Mouse (Mus musculus): ENCODE measurements around the gene Cdk2ap2. TPM values are rescaled to one million over a fixed set of nuclear protein-coding genes. Genes with fewer than 3 reads are reported as not detected.
"Not testable (repeated sequence)": the region's sequence is repeated elsewhere in the genome, so short reads cannot be mapped to it uniquely, and the experiment has no call there.

Gene Cdk2ap2
- polyA plus RNA-seq (2014; fragmentation: Nextera tagmentation; extraction: Ambion mirVana): 83.4 and 87.0 TPM in 2 replicates

DNA sequence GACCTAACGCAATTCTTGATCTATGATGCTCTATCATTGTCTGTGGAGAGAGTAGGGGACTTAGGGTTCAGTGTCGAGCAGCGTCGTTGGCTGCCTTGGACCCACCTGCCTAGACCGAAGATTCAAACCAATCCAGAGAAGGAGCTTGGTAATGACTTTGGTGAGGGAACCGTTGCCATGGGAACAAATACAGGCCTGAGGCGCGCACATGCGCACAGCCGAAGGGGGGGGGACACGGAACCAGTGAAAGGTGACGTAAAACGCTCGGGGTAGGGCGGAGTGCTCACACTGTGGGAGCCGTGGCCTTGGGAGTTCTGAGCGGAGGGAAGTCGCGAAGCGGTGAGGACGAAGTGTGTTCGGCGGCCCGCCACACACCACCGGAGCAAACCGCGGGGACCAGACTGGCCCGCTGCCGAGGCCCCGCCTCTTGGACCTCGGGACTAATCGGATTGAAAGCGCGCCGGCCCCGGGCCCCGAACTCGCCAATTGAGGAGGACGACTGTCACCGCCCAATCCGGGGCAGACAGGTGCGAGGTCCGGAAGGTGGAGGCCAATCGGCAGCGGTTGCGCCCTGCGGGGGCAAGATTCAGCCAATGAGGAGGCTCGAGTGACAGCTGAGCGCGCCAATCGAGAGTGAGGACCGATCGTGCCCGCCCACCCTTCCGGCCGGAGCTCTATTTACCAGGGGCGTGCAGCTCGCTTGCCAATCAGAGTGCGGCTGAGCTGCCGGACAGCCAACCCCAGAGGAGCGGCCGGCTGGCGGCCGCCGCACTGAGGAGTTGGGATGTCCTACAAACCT is at the start of gene Cdk2ap2:
Gene Cdk2ap2 (plus strand): TSS at position 541 of the 799 bp plus-strand sequence.
- Histone ChIP-seq H3K27ac (replicated peaks; ENCODE audit: low read depth, low read length) (peak within 1 kb of the TSS; percentile 92), H3K4me2 (ENCODE audit: low read length) (peak within 1 kb of the TSS; percentile 50), H3K9ac (replicated peaks; ENCODE audit: low read length) (peak within 1 kb of the TSS; percentile 60), H3K36me3 (ENCODE audit: control insufficient read depth, insufficient read depth, low read length) (no peaks in the 10 kb centered on the region), H3K4me1 (ENCODE audit: control insufficient read depth, insufficient read depth, low read length) (peaks cover 35% of the 10 kb centered on the region), H3K4me3 (replicated peaks; ENCODE audit: low read depth, low read length) (peak within 1 kb of the TSS; percentile 50), H3K27me3 (ENCODE audit: control insufficient read depth, insufficient read depth, low read length) (no peaks in the 10 kb centered on the region), H3K9me3 (ENCODE audit: control insufficient read depth, low read length) (no peaks in the 10 kb centered on the region)
- DNase-seq: peak; percentile 99
- ATAC-seq (ENCODE audit: low FRiP score, low TSS enrichment): peak; percentile 94
- WGBS: under 1% methylated on average over 65 of the region's 65 CpGs

GRCm38 (mm10) chr19:4047859-4048258 is 49.1 kb upstream of the Cdk2ap2 start:
- 15% methylated on average over 4 of the region's 4 CpGs for WGBS
- H3K4me2 ChIP-seq (ENCODE audit: low read length): no peak overlapping the region
- no peaks in the 10 kb centered on the region for H3K4me1 ChIP-seq (ENCODE audit: control insufficient read depth, insufficient read depth, low read length)
- no peaks in the 10 kb centered on the region for H3K9me3 ChIP-seq (ENCODE audit: control insufficient read depth, low read length)
- no peak for ATAC-seq (ENCODE audit: low FRiP score, low TSS enrichment)
- H3K9ac ChIP-seq (replicated peaks; ENCODE audit: low read length): no peak overlapping the region
- no peak overlapping the region for H3K27ac ChIP-seq (replicated peaks; ENCODE audit: low read depth, low read length)
- H3K4me3 ChIP-seq (replicated peaks; ENCODE audit: low read depth, low read length): no peak overlapping the region
- peak; percentile 89 for DNase-seq
- no peaks in the 10 kb centered on the region for H3K36me3 ChIP-seq (ENCODE audit: control insufficient read depth, insufficient read depth, low read length)
- H3K27me3 ChIP-seq (ENCODE audit: control insufficient read depth, insufficient read depth, low read length): no peaks in the 10 kb centered on the region

DNA sequence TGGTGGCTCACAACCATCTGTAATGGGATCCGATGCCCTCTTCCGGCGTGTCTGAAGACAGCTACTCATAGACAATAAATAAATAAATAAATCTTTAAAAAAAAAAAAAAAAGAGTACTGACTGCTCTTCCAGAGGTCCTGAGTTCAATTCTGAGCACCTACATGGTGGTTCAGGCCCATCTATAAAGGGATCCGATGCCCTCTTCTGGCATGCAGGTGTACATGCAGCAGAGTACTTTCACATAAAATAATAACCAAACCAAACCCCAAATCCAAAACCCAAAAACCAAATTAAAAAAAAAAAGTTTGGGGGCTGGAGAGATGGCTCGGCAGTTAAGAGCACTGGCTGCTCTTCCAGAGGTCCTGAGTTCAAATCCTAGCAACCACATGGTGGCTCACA is 47.9 kb upstream of the Cdk2ap2 start:
- H3K4me3 ChIP-seq (replicated peaks; ENCODE audit: low read depth, low read length); H3K27ac ChIP-seq (replicated peaks; ENCODE audit: low read depth, low read length); H3K4me2 ChIP-seq (ENCODE audit: low read length); DNase-seq; H3K4me1 ChIP-seq (ENCODE audit: control insufficient read depth, insufficient read depth, low read length); H3K36me3 ChIP-seq (ENCODE audit: control insufficient read depth, insufficient read depth, low read length); ATAC-seq (ENCODE audit: low FRiP score, low TSS enrichment); H3K27me3 ChIP-seq (ENCODE audit: control insufficient read depth, insufficient read depth, low read length); H3K9ac ChIP-seq (replicated peaks; ENCODE audit: low read length); H3K9me3 ChIP-seq (ENCODE audit: control insufficient read depth, low read length): not testable (repeated sequence)
- 82% methylated on average over 5 of the region's 5 CpGs for whole genome bisulfite sequencing

GRCm38 (mm10) chr19:4051016-4051415 is 46.0 kb upstream of the Cdk2ap2 start:
- H3K4me1 ChIP-seq (ENCODE audit: control insufficient read depth, insufficient read depth, low read length): no peaks in the 10 kb centered on the region
- DNase-seq: no peak
- H3K9ac ChIP-seq (replicated peaks; ENCODE audit: low read length): no peak overlapping the region
- H3K27ac ChIP-seq (replicated peaks; ENCODE audit: low read depth, low read length): no peak overlapping the region
- H3K27me3 ChIP-seq (ENCODE audit: control insufficient read depth, insufficient read depth, low read length): no peaks in the 10 kb centered on the region
- ATAC-seq (ENCODE audit: low FRiP score, low TSS enrichment): no peak
- no peaks in the 10 kb centered on the region for H3K36me3 ChIP-seq (ENCODE audit: control insufficient read depth, insufficient read depth, low read length)
- no peak overlapping the region for H3K4me3 ChIP-seq (replicated peaks; ENCODE audit: low read depth, low read length)
- WGBS: 94% methylated on average over 5 of the region's 5 CpGs
- no peak overlapping the region for H3K4me2 ChIP-seq (ENCODE audit: low read length)
- no peaks in the 10 kb centered on the region for H3K9me3 ChIP-seq (ENCODE audit: control insufficient read depth, low read length)

- no peak overlapping the region for H3K4me3 ChIP-seq (replicated peaks; ENCODE audit: low read depth, low read length)
- H3K27me3 ChIP-seq (ENCODE audit: control insufficient read depth, insufficient read depth, low read length): no peaks in the 10 kb centered on the region
- DNase-seq (peak; percentile 77), ATAC-seq (ENCODE audit: low FRiP score, low TSS enrichment) (no peak)
- no peak overlapping the region for H3K27ac ChIP-seq (replicated peaks; ENCODE audit: low read depth, low read length)
- no peak overlapping the region for H3K4me2 ChIP-seq (ENCODE audit: low read length)
- no peak overlapping the region for H3K9ac ChIP-seq (replicated peaks; ENCODE audit: low read length)
- H3K9me3 ChIP-seq (ENCODE audit: control insufficient read depth, low read length): no peaks in the 10 kb centered on the region
- 54% methylated on average over 10 of the region's 10 CpGs for WGBS
- no peaks in the 10 kb centered on the region for H3K4me1 ChIP-seq (ENCODE audit: control insufficient read depth, insufficient read depth, low read length)
- H3K36me3 ChIP-seq (ENCODE audit: control insufficient read depth, insufficient read depth, low read length): no peaks in the 10 kb centered on the region
Observed at GRCm38 (mm10) chr19:4051741-4052515, 45.1 kb upstream of the Cdk2ap2 start.

DNA sequence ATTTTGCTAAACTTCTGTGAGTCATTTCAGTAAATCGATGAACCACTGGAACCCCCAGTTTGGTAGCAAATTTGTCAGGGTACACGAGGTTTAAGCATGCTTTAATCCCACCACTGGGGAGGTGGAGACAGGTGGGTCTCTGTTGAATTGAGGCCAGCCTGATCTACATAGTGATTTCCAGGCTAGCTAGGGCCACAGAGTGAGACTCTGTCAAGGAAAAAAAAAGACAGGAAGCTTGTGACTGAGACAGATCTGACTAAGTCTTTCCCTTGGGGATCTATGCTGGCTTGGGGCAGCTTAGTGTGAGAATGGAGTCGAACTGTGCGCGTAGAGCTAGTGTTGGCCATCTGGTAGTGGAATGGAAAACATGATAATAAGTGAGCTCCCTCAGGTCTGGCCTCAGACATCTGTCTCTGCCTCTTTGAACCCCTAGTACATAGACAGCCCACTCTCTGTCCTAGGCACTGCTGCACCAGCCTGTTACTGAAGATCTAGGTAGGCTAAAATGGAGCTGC is 44.4 kb upstream of the Cdk2ap2 start:
- ATAC-seq (ENCODE audit: low FRiP score, low TSS enrichment): no peak
- no peak overlapping the region for H3K4me2 ChIP-seq (ENCODE audit: low read length)
- no peak overlapping the region for H3K4me3 ChIP-seq (replicated peaks; ENCODE audit: low read depth, low read length)
- no peak overlapping the region for H3K9ac ChIP-seq (replicated peaks; ENCODE audit: low read length)
- no peaks in the 10 kb centered on the region for H3K27me3 ChIP-seq (ENCODE audit: control insufficient read depth, insufficient read depth, low read length)
- no peaks in the 10 kb centered on the region for H3K9me3 ChIP-seq (ENCODE audit: control insufficient read depth, low read length)
- H3K4me1 ChIP-seq (ENCODE audit: control insufficient read depth, insufficient read depth, low read length): no peaks in the 10 kb centered on the region
- H3K27ac ChIP-seq (replicated peaks; ENCODE audit: low read depth, low read length): no peak overlapping the region
- 62% methylated on average over 5 of the region's 5 CpGs for WGBS
- DNase-seq: no peak
- no peaks in the 10 kb centered on the region for H3K36me3 ChIP-seq (ENCODE audit: control insufficient read depth, insufficient read depth, low read length)

DNA sequence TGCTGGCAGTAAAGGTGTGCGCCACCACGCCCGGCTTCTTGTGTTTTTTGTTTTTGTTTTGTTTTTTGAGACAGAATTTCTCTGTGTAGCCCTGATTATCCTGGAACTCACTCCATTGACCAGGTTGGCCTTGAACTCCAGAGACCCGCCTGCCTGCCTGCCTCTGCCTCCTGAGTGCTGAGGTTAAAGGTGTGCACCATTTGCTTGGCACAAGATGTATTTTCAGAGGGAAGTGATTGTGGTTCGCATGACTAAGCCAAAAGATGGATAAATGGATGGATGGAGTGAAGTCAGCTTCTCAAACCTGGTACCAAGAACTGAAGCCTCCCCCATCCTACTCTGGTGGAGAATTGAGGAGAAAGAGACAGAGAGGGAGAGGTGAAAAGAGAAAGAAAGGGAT is 42.4 kb upstream of the Cdk2ap2 start:
- H3K4me2 ChIP-seq (ENCODE audit: low read length): no peak overlapping the region
- ATAC-seq (ENCODE audit: low FRiP score, low TSS enrichment): no peak
- no peaks in the 10 kb centered on the region for H3K9me3 ChIP-seq (ENCODE audit: control insufficient read depth, low read length)
- no peaks in the 10 kb centered on the region for H3K4me1 ChIP-seq (ENCODE audit: control insufficient read depth, insufficient read depth, low read length)
- 83% methylated on average over 5 of the region's 5 CpGs for WGBS
- no peak overlapping the region for H3K9ac ChIP-seq (replicated peaks; ENCODE audit: low read length)
- DNase-seq: no peak
- H3K4me3 ChIP-seq (replicated peaks; ENCODE audit: low read depth, low read length): no peak overlapping the region
- no peaks in the 10 kb centered on the region for H3K27me3 ChIP-seq (ENCODE audit: control insufficient read depth, insufficient read depth, low read length)
- no peaks in the 10 kb centered on the region for H3K36me3 ChIP-seq (ENCODE audit: control insufficient read depth, insufficient read depth, low read length)
- no peak overlapping the region for H3K27ac ChIP-seq (replicated peaks; ENCODE audit: low read depth, low read length)

DNA sequence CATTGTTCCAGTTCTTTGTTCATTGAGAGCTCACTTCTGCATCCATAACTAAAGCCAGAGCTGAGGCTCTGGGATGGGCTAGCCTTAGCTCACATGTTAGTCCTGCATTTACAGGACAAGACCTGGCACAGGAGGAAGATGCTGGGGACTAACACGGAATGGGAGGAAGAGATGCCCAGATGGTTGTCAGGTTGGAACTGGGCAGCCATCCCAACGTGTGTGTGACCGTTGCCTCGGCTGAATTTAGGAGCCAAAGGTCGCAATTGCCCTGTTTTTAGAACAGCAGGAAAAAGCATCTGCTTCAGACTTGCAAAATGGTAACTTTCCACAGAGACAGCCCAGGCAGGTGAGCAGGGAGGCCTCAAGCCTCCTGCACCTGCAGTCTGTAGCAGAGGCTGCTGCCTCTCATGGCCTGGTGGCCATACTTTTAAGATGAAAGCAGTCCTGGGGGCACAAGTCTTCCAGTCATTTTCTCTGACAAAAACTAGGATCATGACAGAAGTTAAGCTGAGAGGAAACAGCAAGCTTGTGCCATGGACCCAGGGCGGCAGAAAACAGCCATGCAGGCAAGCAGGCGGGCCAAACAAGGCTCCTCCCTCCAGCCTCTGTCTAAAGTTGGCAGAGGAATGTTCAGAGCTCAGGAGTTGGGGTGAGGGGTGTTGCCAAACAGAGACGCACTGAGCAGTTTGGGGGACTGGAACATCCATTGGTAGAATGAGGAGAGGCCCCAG is 41.6 kb upstream of the Cdk2ap2 start:
- no peak overlapping the region for H3K27ac ChIP-seq (replicated peaks; ENCODE audit: low read depth, low read length)
- no peak overlapping the region for H3K4me3 ChIP-seq (replicated peaks; ENCODE audit: low read depth, low read length)
- H3K4me1 ChIP-seq (ENCODE audit: control insufficient read depth, insufficient read depth, low read length): no peaks in the 10 kb centered on the region
- H3K36me3 ChIP-seq (ENCODE audit: control insufficient read depth, insufficient read depth, low read length): no peaks in the 10 kb centered on the region
- H3K27me3 ChIP-seq (ENCODE audit: control insufficient read depth, insufficient read depth, low read length): no peaks in the 10 kb centered on the region
- H3K9me3 ChIP-seq (ENCODE audit: control insufficient read depth, low read length): no peaks in the 10 kb centered on the region
- WGBS: 73% methylated on average over 8 of the region's 8 CpGs
- no peak overlapping the region for H3K4me2 ChIP-seq (ENCODE audit: low read length)
- ATAC-seq (ENCODE audit: low FRiP score, low TSS enrichment) (no peak), DNase-seq (no peak)
- no peak overlapping the region for H3K9ac ChIP-seq (replicated peaks; ENCODE audit: low read length)
